Mouse (Mus musculus): Measurements from ENCODE around the gene Nefh.

DNA sequence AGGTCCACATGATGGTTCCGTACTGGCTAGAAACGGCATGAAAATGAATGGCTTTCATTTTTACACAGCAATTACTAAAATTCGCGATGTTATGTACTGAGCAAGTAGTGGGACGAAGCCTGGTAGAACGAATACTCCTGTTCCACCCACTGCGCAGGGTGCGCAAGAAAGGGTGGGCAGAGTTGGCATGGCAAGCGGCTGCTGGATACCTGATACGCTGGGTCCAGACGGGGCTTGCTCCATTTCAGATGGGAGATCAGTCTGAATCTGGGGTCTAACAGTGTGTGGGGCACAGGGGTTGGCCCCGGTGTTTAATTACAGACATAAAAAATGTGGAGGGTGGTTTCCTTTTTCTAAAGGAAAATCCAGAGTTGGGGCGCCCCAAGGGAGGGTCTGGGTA is 1.3 kb downstream of the Nefh start:
- TF ChIP-seq CTCF (IDR thresholded peaks at IDR 0.05) (no peak), EP300 (IDR thresholded peaks at IDR 0.05; ENCODE audit: insufficient read depth, low read depth, low read length) (no peak), POLR2A (IDR thresholded peaks at IDR 0.05; ENCODE audit: insufficient read depth, low read depth, low read length) (no peak)

All from heart, adult 2 months (tissue).